Mouse (Mus musculus) spleen, postnatal 4 days (tissue): Measurements from ENCODE around the gene Ceacam11.
"Not testable (repeated sequence)": the region's sequence is repeated elsewhere in the genome, so short reads cannot be mapped to it uniquely, and the experiment has no call there.

Experiments used
- DNase-seq, 2 experiments: peaks; one replicate each; pipeline ENCODE4 v3.0.0; 2022; ENCODE audit warnings: low spot score in 2 of 2

Ceacam11 gene

GRCm38 (mm10) chr7:17971824-17972223 is at the start of gene Ceacam11:
Gene Ceacam11, plus strand, starts transcription at chr7:17972124.
- no peak for DNase-seq

DNA sequence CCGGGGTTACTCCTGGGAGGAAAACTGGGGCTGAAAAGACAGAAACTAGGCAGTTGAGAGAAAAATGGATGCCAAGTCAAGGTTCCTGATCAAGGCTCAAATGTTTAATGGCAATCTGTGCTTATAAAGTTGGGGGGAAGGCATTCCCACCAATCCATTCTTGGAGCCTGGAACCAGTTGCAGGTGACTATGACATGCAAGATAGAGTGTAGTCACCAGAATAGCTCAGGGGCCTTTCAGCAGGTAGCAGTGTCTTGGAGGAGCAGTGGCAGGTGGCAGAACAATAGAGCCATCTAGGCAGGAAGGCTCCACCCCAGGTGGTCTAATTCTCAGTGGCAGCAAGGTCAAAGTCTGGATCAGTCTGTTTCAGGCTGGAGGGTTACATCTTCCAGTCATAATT is 29.2 kb downstream of the Ceacam11 start:
- not testable (repeated sequence) for DNase-seq

DNA sequence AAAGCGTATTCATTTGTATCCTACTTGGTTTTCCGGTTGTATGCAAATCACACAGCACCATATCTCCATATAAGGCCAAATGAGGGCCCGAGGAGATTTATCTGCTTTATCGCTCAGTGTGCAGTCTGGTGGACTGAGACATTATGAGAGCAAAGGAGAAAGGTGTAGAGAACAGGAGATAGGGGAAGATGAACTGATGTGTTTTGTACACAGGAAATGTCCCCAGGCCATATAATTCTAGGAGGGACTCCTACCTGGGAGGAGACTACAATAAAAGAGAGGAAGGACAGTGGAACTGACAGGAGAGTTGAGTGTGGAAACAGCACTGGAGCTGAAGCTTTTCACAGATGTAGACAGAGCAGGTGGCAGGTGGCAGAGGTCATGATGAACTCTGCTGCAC is 37.7 kb downstream of the Ceacam11 start, which contains the start of gene Ceacam13:
Ceacam13 (plus strand) TSS at position 301 of the 400 bp plus-strand sequence.
- DNase-seq = no peak
